Mouse (Mus musculus) 3T3-L1 (cell line): ENCODE results near the gene Atoh8.
A peak's percentile ranks its signal among the peaks of the same experiment; 100 is the strongest.

Experiments used
- DNase-seq: peaks from one replicate; pipeline ENCODE4 v3.0.0-alpha.2; 2015; ENCODE audit warnings: low read depth, low spot score

Gene Atoh8

DNA sequence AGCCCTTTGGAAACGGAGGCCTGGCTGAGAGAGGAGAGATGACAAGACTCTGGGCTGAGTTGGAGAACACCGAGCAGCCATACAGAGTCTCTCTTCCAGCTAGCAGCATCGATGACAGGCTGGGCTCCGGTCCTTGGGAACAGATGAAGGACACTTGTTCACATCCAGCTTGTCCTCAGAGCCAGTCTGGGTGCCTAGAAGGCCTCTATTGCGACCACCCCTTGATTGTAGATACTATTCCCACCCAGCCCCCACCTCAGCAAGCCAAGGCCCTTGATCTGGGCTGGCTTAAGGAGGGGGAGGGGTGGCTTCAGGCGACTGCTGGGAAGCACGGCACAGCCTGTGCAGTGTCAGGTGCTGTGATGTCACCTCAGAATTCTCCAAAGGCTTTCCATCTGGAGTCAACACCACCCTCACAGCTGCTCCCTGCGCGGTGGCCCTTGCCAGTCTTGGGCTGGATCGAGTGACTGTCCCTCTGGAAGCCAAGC is 19.3 kb upstream of the Atoh8 start:
- DNase-seq, result no peak

GRCm38 (mm10) chr6:72253911-72254587 is 18.7 kb upstream of the Atoh8 start:
- DNase-seq, result no peak

DNA sequence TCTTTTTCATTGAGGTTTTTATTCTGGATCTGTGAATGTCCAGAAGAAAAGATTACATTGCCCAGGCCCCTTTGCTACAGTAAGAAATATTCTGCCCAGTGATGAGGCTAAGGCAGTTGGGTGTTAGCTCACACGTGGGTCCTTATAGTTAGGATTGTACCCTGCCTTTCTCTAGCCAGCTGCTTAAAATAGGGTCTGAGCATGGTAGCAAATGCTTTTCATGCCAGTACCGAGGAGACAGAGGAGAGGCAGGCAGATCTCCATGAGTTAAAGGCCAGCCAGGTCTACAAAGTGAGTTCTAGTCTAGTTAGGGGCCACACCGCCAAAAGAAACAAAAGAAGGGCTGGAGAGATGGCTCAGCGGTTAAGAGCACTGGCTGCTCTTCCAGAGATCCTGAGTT is 17.8 kb upstream of the Atoh8 start:
- no peak for DNase-seq

DNA sequence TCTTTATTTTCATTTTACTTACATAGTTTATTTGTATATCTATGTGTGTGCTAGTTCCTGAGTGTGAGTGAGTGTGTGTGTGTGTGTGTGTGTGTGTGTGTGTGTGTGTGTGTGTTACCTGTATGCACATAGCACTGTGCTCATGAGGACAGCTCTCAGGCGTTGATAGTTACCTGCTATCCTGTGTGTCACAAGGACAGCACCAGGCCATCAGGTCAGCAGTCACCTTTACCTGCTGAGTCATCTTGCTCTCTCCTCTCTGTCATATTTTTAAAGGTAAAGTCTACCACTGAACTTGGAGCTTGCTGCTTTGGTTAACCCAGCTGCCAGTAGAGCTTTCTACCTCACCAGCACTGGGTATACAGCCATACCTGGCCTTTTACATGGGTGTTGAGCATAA is 17.1 kb upstream of the Atoh8 start:
- no peak for DNase-seq

- peak; percentile 30 for DNase-seq
These were observed 14.6 kb upstream of the Atoh8 start for GRCm38 (mm10) chr6:72249981-72250380.

DNA sequence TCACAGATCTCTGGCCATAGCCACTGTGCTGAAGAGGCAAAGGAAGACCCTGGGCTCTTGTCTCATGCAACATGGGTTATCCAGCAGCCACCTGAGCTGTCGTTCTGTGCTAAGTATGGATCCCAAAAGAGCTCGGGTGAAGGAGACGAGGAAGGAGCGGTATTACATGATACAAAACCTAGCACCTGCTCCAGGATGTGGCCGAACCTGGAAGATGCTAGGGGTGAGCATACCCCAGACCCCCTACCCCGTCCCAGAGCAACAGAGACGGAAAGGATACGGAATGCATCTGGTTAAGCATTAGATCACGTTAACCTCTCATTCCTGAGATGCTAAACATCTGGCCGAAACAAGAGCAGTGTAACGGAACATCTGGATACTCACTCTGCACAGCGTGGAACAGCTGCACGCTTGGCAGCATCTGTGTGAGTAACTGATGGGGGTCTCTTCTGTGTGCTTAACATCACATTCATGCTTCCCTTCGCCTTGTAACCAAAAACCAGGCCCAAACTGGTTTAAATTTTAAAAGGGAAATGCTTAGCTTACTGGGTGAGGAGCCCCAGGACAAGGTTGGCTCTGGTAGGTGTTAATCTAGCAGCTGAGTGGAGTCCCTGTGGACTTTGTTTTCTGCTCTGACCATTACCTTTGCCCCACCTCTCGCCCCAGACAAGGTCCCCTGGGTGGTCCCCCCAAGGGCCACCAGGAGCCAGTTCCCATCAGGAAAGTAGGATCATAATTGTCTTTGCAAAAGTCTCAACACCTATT is 13.0 kb upstream of the Atoh8 start:
- no peak for DNase-seq

GRCm38 (mm10) chr6:72246303-72246702 is 10.9 kb upstream of the Atoh8 start:
- no peak for DNase-seq

DNA sequence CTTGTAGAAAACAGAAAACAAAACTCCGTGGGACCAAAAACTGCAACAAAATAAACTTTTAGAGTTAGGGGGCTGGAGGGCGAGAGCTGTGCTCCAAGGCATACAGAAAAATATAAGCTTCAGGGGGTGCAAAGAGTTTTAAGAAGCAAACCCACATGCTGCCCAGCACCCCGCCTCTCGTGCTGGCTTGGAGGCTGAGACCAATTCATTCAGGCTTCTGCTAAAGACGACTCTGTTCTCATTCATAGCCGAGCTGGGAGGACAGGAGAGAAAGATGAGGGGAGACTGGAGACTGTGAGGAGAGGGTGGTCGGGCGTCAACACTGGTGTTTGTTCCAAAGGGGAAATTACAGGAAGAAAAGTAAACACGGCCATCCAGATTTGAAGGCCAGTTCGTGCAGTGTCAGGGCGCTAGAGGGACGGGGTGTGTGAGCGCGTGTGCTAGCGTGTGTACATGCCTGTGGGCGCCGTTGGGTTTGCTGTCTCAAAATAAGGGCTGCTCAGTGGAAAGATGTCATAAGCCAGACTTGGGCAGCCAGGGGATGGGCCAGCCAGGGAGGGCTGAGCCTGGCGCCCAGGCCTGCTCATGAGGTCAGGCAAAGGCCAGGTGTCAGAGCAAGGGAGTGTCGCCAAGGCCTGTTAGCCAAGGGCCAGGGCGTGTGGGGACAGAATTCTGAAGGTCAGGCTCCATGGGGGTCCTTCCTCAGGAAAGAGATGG is 9.3 kb upstream of the Atoh8 start:
- peak; percentile 55 for DNase-seq

GRCm38 (mm10) chr6:72244144-72244549 is 8.8 kb upstream of the Atoh8 start:
- peak; percentile 98 for DNase-seq

DNA sequence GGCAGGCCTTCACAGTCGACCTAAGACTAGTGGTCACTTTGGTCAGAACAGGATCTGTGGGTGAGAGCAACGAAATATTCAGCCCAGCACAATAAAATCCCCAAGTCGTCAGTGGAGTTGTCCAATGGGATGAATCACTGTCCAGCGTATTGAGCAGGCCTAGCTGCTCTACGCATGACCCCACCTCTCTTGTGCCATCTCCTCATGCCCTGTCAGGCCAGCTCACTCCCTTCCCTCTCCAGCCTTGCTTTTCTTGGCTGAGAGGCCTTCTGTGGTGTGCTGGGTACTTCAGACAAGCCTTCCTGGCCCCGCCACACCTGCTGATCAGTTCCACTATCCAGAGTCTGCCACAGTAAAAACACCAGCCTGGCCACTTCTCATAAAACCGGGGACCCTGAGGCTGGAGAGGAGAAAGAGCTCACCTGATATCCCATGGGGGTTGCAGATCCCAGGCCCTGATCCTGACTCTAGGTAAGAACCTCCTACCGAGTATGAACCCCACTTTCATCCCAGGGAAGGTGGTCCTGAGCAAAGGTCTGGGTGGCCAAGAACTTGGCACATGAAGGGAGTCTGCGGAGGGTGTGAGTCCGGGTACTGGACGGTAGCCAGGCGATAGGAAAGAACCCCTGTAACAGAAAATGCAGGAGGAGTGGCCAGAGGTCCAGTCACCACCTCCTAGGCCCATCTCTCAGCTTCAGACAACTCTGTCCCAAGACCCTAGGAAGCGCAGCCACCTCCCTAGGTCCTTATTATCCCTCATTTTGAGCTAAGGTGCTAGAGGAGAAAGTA is 7.3 kb upstream of the Atoh8 start:
- DNase-seq, result peak; percentile 81

- no peak for DNase-seq
These were observed 6.4 kb upstream of the Atoh8 start for GRCm38 (mm10) chr6:72241843-72242154.

DNA sequence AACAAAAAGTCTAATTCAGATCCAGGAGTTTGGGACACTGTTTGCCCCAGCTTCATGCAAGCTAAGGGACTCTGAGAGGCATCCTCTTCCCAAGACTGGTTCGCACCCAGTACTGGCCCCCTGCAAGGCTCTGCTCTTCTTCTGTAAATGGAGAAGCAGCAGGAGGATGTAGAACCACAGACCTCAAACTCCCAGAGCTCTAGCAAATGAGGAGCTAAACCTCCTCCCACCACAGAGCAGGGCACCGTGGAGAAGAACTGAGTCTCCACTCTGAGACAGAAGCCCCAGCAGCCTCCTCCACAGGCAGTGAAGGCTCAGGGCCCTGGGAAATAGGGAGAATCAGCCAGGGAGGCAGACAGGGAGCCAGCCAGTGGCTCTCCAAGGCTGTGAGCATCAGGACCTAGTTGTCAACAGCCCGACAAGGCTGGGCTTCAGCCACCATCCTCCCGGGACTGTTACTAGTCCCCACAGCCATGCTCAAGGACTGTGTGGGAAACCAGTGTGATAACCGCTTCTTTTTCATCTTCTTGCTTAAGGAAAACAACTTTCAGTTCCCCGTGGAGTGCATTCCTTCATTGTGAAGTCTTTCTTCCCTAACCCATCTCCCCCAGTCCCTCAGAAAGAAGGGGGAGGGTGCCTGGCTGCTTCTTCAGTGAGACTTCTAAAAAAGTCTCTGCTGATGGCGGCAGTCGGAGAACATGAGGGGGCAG is 5.9 kb upstream of the Atoh8 start:
- no peak for DNase-seq

DNA sequence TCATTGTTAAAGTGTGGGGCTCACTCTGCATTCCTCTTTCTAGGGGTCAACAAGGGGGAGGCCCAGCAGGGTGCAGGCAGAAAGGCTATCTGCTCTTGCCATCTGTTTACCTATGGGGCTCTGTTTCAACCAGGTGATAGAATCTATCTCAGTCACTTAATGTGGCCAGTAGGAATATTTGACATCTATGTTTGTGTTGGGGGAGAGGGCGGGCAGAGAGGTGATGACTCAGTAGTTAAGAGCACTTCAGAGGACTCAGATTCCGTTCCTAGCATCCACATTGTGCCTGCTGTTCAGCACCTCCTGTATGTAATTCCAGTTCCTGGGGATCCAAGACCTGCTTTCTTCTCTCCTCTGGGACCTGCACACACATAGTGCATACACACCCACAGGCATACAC is 4.7 kb upstream of the Atoh8 start:
- peak; percentile 42 for DNase-seq

DNA sequence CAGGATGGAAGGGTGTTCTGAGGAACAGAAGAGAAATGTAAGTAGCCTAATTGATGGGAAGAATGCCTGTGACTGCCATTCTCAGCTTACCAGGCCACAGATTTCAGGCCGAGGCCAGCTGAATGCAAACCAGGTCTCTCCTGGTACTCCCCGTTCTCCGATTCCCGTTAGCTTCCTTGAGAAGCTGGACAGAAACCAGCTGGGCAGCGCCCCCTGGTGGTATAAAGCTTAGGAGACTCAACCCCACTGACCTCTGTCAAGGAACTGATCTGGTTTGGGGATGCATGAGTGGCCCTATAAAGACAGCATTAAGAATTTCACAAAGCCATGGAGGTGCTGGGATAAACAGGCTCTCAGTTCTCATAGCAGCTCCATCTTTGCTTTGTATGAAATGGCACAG is 1.7 kb upstream of the Atoh8 start:
- DNase-seq, result peak; percentile 93

GRCm38 (mm10) chr6:72235807-72236407 is 530 bp upstream of the Atoh8 start:
- DNase-seq, result peak; percentile 28

DNA sequence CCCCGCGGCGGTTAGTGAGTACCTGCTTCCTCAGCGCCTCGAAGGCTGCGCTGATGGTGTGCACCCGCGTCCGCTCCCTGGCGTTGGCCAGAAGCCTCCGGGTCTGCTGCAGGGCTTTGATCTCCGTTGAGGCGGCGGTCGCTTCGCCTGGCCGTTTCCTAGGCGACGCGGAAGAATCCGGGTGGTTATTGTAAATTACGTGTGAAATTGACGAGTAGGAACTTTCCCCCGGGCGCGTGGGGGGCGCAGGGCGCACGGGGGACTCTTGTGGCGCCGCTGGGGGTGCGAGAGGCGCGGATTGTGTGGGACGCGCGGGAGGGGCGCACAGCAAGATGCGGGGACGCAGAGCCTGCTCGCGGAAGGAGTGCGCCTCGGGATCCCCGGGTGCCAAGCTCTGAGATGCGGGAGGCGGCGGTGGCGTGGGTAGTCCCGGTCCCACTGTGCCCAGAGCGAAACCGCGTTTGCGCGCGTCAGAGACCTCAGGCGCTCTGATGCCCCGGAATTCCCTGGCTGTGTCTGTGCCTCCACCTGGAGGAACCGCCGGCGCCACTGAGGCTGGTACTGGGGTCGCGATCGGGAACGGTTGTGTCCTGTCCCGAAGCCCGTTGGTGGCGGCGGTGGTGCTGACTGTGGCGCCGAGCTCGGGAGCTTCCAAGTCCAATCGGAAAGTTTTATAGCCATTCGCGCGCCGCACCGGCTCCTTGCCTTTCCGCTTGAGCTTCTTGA is 842 bp downstream of the Atoh8 start:
- DNase-seq, result peak; percentile 63

- DNase-seq, result no peak
These were observed 1.4 kb downstream of the Atoh8 start for GRCm38 (mm10) chr6:72233950-72234349.

- DNase-seq, result no peak
These were observed 2.5 kb downstream of the Atoh8 start for GRCm38 (mm10) chr6:72232870-72233269.

GRCm38 (mm10) chr6:72232411-72232810 is 3.0 kb downstream of the Atoh8 start:
- DNase-seq, result peak; percentile 55

- no peak for DNase-seq
These were observed 4.5 kb downstream of the Atoh8 start for GRCm38 (mm10) chr6:72230875-72231274.
